Mouse (Mus musculus) urinary bladder, postnatal 36 days (tissue): ENCODE data around the gene Npl.

Source experiments
- DNase-seq, 2 experiments: peaks; one replicate each; pipeline ENCODE4 v3.0.0; 2022; ENCODE audit warnings: low spot score in 2 of 2, mixed read lengths in 1 of 2

Npl gene

DNA sequence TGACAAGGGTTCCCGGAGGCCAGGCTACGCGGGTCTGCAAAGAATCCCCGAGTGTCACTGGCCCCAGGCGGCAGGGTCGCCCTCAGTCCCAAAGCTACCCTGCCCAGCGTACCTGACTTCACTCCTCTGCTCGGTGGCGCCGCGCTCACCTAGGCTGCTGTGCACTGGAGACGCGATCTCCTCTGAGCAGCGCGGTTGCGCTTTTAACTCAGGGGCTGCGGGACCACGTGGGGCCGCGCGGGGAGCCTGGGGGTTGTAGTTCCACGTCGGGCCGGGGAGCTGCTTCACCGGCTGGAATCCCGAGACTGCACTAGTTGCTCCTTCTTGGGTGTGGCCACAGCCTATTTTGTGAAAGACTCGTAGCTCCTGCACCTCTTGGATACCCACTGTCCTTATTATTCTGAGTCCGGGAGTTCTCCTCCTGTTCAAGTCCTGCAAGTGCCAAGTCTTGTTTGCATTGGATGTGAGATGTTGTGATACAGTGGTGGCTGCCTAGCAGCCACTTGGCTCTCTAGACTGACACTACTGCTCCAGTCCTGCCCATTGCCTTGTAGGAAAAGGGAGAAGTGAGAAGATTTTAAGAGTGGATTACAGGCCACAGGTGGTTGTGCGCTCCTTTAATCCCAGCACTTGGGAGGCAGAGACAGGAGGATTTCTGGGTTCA is at the start of gene Npl:
Gene Npl, minus strand, starts transcription at position 510 of the 664 bp plus-strand sequence.
- DNase-seq = peak; percentile 54 to 74

- DNase-seq = no peak
These were observed 49.6 kb upstream of the Npl start for GRCm38 (mm10) chr1:153599302-153600045.

- DNase-seq = no peak
These were observed 48.9 kb upstream of the Npl start for GRCm38 (mm10) chr1:153598773-153599172.

DNA sequence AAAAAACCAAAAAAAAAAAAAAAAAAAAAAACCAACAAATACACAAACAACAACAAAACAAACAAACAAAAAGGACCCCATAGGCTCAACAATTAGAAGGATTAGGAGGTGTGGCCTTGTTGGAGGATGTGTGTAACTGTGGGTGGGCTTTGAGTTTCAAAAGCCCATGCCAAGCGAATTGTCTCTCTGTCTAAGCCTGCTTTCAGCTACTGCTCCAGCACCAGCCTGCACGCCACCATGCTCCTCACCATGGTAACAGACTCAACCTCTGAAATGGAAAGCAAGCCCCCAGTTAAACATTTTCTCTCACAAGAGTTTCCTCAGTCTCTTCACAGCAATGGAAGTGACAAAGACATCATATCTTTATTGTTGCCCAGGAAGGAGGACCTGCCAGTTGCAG is 43.8 kb upstream of the Npl start:
- no peak for DNase-seq

- no peak for DNase-seq
These were observed 40.4 kb upstream of the Npl start for GRCm38 (mm10) chr1:153590176-153590734.

GRCm38 (mm10) chr1:153587956-153588355 is 38.1 kb upstream of the Npl start:
- no peak for DNase-seq

GRCm38 (mm10) chr1:153586826-153587225 is 37.0 kb upstream of the Npl start:
- DNase-seq = no peak

GRCm38 (mm10) chr1:153585752-153586151 is 35.9 kb upstream of the Npl start:
- DNase-seq = no peak

- no peak for DNase-seq
These were observed 33.3 kb upstream of the Npl start for GRCm38 (mm10) chr1:153583189-153583588.

DNA sequence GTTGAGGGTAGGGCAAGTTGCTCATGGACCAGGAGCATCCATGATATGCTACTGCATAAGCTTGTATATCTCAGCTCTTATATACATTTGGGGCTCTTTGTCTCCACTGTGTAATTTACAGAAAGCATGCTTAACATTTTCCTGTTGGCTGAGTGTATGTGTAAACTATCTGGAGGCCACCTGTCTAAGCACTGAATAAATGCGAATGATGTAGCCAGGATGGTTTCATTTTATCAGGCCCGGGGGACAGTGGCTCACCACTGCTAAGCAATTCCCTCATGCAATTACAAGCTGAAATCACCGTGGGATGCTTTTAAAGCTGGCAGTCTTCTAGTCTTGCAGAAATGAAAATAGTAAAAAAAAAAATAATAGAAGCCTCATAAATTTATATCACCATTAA is 24.9 kb upstream of the Npl start:
- no peak for DNase-seq

DNA sequence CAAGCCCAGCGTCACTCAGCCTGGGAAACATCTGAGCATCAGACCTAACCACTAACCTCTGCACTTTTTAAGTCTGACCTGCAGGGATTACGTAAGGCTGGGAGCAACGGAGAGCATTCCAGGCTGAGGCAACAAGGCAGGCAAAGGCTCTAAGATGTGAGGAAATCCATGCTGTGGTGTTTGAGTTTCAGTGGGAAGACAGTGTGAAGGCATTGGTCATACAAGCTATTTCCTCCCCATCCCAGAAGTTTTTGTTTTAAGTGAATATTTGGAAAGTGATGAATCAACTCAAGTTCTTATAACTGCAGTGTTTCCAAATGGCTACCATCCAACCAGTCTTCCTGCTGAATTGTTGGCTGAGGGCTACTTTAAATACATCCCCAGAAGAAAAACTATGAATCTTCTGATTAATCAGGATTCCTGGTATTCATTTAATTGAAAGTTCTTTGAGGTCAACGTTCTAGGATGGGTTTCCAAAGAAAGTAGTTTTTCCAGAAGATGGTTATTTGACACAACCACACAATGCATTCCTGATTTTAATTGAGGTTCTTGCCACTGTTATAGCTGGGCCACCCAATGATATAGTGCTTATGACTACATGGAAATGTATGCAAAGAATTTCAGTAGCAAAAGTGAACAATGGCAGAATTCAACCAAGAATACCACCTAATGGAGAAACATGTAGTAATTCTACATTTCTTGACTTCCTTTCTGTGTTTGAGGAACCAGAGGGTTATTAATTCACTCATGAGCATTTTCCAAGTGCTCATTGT is 22.6 kb upstream of the Npl start:
- no peak for DNase-seq

- no peak for DNase-seq
These were observed 15.9 kb upstream of the Npl start for GRCm38 (mm10) chr1:153565701-153566100.

- DNase-seq = no peak
These were observed 14.9 kb upstream of the Npl start for GRCm38 (mm10) chr1:153564701-153565100.

DNA sequence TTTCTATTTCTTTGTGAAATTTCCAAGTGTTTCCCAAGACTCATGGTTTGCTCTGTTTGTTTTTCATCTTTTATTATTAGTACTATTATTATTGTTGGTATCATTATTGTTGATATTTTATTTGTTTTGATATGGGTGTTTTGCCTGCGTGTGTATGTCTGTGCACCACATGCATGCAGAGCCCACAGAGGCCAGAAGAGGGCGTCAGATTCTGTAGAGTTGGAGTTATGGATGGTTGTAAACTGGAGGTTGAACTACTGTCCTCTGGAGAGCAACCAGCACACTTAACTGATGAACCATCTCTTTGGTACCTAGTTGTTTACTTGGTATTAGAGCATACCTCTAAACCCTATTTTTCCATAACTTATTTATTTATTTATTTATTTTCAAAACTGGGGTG is 13.8 kb upstream of the Npl start:
- no peak for DNase-seq

GRCm38 (mm10) chr1:153560805-153561204 is 11.0 kb upstream of the Npl start:
- DNase-seq = no peak

GRCm38 (mm10) chr1:153559701-153560100 is 9.9 kb upstream of the Npl start:
- DNase-seq = no peak

GRCm38 (mm10) chr1:153559126-153559647 is 9.3 kb upstream of the Npl start:
- peak; percentile 45 to 56 for DNase-seq

GRCm38 (mm10) chr1:153556896-153557295 is 7.1 kb upstream of the Npl start:
- DNase-seq = no peak

DNA sequence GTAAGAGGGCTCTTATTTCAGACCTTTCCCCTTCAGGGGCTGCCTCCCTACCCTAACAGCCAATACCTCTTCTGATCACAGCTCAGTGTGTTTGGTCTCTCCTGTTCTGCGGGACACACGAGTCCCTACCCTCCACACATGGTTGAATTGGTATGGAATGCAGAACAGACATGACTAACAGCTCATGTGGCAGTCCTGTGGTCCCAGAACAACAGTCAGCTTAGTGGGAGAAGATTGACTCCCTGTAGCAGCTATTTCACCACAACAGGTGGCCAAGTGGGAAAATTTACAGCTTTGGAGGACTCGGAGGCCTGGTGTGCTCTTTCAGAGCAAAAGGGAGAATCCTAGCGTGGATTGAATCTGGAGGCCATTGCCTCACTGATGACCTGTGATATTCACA is 6.4 kb upstream of the Npl start:
- DNase-seq = no peak

DNA sequence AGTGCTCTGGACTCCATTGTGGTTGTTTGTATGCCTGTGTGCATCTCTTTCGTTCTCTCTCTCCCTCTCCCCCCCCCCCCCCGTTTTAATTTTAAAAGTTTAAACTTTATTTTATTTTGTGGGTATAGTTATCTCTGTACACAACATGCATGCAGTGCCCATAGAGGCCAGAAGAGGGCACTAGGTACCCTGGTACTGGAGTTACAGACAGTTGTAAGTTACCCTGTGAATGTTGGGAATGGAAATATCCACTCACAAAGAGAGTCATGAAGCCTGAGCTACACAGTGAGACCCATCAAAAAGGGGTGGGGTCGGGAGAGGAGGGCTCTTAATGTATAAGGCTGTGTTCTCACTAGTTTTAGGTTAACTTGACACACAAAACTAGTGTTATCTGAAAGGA is 969 bp upstream of the Npl start:
- peak in 1 of 2 experiments; percentile 23 for DNase-seq

DNA sequence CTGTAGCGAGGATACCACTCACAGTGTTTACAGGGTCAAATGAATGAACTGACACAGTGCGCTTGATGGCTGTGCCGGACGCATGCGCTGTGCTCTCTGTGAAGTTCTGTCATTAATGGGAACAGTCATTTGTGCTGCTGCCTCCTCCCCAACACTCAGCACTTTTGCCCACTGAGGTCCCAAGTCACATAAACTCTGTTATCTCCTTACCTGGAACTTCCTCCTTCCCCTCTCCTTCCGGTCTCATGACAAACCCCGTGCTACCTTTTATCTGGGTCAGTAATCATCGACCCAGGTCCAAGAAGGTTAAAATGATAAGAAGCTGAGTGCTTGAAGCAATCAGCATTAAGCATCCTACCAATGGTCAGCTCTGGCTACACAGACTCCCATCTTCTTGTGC is 2.3 kb downstream of the Npl start:
- no peak for DNase-seq

GRCm38 (mm10) chr1:153545196-153545595 is 4.6 kb downstream of the Npl start:
- DNase-seq = no peak
